Mouse (Mus musculus) ES-E14 (cell line): ENCODE data around the gene Lmtk2. TPM values are rescaled to one million over a fixed set of nuclear protein-coding genes. Genes with fewer than 3 reads are reported as not detected.

Source experiments
- DNase-seq: peaks from one replicate; pipeline ENCODE4 v3.0.0-alpha.2; 2013; ENCODE audit warnings: low read depth, low spot score
- H3K27ac ChIP-seq: 2 replicates; pipeline ENCODE4 v1.5.1; 2012; ENCODE audit warnings: low read depth, mild to moderate bottlenecking, low read length, moderate library complexity, mixed read lengths; ENCODE audit not compliant: poor library complexity, insufficient read depth, severe bottlenecking
- H3K36me3 ChIP-seq: 2 replicates; pipeline ENCODE4 v1.6.1; 2012; ENCODE audit warnings: mild to moderate bottlenecking, low read length, moderate library complexity, mixed read lengths; ENCODE audit not compliant: control insufficient read depth, poor library complexity, insufficient read depth, severe bottlenecking
- H3K4me1 ChIP-seq, 2 experiments: fragments of 150-350 bp in 1 of 2; sonication (generic) in 1 of 2; 2 replicates each; pipeline ENCODE4 v1.6.1; 2012; ENCODE audit warnings: low read length in 2 of 2, mild to moderate bottlenecking in 1 of 2, mixed read lengths in 1 of 2; ENCODE audit not compliant: control insufficient read depth in 2 of 2, insufficient read depth in 2 of 2, poor library complexity in 1 of 2
- H3K4me3 ChIP-seq, 2 experiments: fragments of 150-350 bp in 1 of 2; sonication (generic) in 1 of 2; 2 replicates each; pipeline ENCODE4 v1.5.1; 2012; ENCODE audit warnings: low read length in 2 of 2, low read depth in 1 of 2, mild to moderate bottlenecking in 1 of 2, mixed read lengths in 1 of 2; ENCODE audit not compliant: insufficient read depth in 1 of 2, poor library complexity in 1 of 2, severe bottlenecking in 1 of 2
- H3K9ac ChIP-seq: 2 replicates; pipeline ENCODE4 v1.6.1; 2012; ENCODE audit warnings: low read depth, mild to moderate bottlenecking, low read length, mixed read lengths; ENCODE audit not compliant: poor library complexity, insufficient read depth, severe bottlenecking
- H3K9me3 ChIP-seq: fragments of 150-350 bp; sonication (generic); 2 replicates; pipeline ENCODE4 v1.6.1; 2012; ENCODE audit warnings: low read depth, mild to moderate bottlenecking, low read length; ENCODE audit not compliant: control insufficient read depth, insufficient read depth
- CHD2 ChIP-seq: IDR thresholded peaks from 2 replicates; pipeline ENCODE4 v1.6.1; 2014; ENCODE audit warnings: mild to moderate bottlenecking, low read depth, low read length, inconsistent platforms
- HCFC1 ChIP-seq: IDR thresholded peaks from 2 replicates; pipeline ENCODE4 v1.6.1; 2012; ENCODE audit warnings: low read length, inconsistent platforms, borderline replicate concordance; ENCODE audit not compliant: insufficient read depth
- MAFK ChIP-seq: IDR thresholded peaks from 2 replicates; pipeline ENCODE4 v1.6.1; 2014; ENCODE audit warnings: mild to moderate bottlenecking, low read depth, low read length, inconsistent platforms; ENCODE audit not compliant: insufficient read depth
- ZC3H11A ChIP-seq: IDR thresholded peaks from 2 replicates; pipeline ENCODE4 v1.6.1; 2012; ENCODE audit warnings: low read depth, mild to moderate bottlenecking, inconsistent platforms, low read length, borderline replicate concordance
- ZNF384 ChIP-seq: IDR thresholded peaks from 2 replicates; pipeline ENCODE4 v1.6.1; 2012; ENCODE audit warnings: low read depth, low read length, inconsistent platforms
- in situ Hi-C, 2 experiments: fragments of 600-800 bp; cut with MboI; formaldehyde crosslinking; loops; one replicate each; pipeline ENCODE4 v1.15.1; 2025; ENCODE audit warnings: low sequenced_read_pairs in 2 of 2, inconsistent platforms in 1 of 2; ENCODE audit not compliant: unreplicated experiment in 2 of 2
- total RNA-seq: library from RNA; depleted of rRNA; stranded (reverse); fragments of 300-350 nt; gene quantifications from 2 replicates; pipeline ENCODE4 v1.2.3, GENCODE M21; 2012

Gene Lmtk2
- total RNA-seq, 1 experiment: 61.2 TPM

GRCm38 (mm10) chr5:144181249-144181648 lies 81.0 kb downstream of the Lmtk2 start:
- TF ChIP-seq ZC3H11A: no peak
- no peak for TF ChIP-seq HCFC1
- no peak for TF ChIP-seq CHD2
- no peak for TF ChIP-seq MAFK
- TF ChIP-seq ZNF384: no peak
- Histone ChIP-seq H3K9me3 (no peaks in the 10 kb centered on the region), H3K4me3 (no peak overlapping the region), H3K9ac (no peak overlapping the region), H3K4me1 (peaks cover 2 to 34% of the 10 kb centered on the region in 2 experiments), H3K36me3 (peaks cover 26% of the 10 kb centered on the region; the same call in 1 of the 2 replicates), H3K27ac (no peak overlapping the region)
- in situ Hi-C loops: no loop called here
- DNase-seq: no peak

DNA sequence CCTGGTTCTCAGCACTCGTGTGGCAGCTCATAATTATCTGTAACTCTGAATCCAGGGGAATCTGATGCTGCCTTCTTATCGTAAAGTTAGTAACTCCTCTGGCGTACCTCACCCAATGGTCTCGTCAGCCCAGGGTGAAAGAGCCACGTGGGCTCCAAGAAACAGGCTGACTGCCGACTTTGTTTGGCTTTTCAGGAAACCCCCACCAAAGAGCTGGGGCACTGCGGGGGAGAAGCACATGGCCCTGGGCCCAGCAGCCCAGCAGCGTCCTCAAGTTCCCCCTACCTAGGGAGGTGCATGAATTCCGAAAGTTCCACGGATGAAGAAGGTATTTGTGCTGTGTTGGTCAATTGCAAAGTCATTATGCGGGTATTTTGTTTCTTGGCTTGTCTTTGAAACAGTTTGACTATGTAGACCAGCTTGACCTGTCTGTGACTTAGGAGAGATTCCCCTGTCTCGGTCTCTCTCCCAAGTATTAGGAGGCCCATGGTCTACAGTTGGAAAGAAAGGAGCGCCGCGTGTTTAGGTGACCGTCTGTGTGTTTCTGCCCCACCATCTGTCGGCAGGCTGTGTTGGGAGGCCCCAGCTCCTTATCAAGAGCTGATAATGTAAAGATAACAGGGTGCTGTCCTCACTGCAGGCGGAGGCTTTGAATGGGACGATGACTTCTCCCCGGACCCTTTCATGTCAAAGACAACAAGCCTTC lies 82.5 kb downstream of the Lmtk2 start:
- peaks cover 2 to 34% of the 10 kb centered on the region in 2 experiments for H3K4me1 ChIP-seq
- in situ Hi-C loops: no loop called here
- H3K9me3 ChIP-seq: no peaks in the 10 kb centered on the region
- H3K36me3 ChIP-seq: peaks cover 30% of the 10 kb centered on the region
- no peak for DNase-seq
- peak overlapping the region in 1 of 2 experiments; percentile 51; a peak in 2 of 4 replicates for H3K4me3 ChIP-seq
- peak overlapping the region; percentile 69 for H3K27ac ChIP-seq
- TF ChIP-seq ZC3H11A (no peak), MAFK (no peak), ZNF384 (no peak), CHD2 (no peak), HCFC1 (no peak)
- peak overlapping the region; percentile 69; the same call in 1 of the 2 replicates for H3K9ac ChIP-seq

GRCm38 (mm10) chr5:144183248-144183559 lies 83.0 kb downstream of the Lmtk2 start:
- Histone ChIP-seq H3K27ac (peak overlapping the region; percentile 69), H3K4me3 (peak overlapping the region in 1 of 2 experiments; percentile 51; a peak in 2 of 4 replicates), H3K9me3 (no peaks in the 10 kb centered on the region), H3K4me1 (peaks cover 2 to 30% of the 10 kb centered on the region in 2 experiments), H3K36me3 (peaks cover 32% of the 10 kb centered on the region), H3K9ac (peak overlapping the region; percentile 69; the same call in 1 of the 2 replicates)
- no peak for TF ChIP-seq MAFK
- no peak for TF ChIP-seq ZC3H11A
- no peak for TF ChIP-seq HCFC1
- TF ChIP-seq ZNF384: no peak
- no peak for TF ChIP-seq CHD2
- in situ Hi-C loops: no loop called here
- DNase-seq: no peak

DNA sequence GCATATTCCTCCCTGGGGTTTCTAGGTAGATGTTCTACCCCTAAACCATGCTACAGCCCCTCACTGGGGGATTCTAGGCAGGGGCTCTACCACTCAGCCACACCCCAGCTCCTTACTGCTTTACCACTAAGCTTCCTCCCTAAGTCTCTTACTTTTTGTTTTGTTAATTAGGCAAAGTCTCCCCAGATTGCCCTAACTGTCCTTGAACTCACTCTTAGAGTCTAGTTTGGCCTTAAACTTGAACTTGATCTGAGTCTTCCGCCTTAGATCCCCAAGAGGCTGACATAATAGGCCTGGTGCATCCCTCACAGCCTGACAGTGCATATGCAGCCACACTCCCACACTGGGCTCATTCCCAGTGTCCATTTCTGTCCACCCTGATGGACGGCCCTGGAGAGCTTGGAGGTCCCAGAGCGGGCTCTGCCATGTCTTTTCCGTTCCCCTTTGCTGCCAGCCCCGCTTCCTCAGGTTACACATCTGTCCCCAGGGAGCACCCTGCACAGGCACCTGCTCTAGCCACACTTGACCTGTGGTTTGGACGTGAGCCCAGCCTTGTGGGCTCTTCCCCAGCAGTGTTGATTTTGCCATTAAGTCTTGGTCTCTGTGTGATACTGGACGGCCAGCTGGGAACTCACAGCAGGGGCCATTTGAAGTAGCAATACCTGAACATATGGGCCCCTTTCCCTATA lies 83.6 kb downstream of the Lmtk2 start:
- in situ Hi-C loops: no loop called here
- H3K36me3 ChIP-seq: peaks cover 30% of the 10 kb centered on the region
- no peaks in the 10 kb centered on the region for H3K9me3 ChIP-seq
- DNase-seq: no peak
- H3K27ac ChIP-seq: peak overlapping the region; percentile 69
- no peak for TF ChIP-seq ZC3H11A
- TF ChIP-seq CHD2: no peak
- TF ChIP-seq HCFC1: no peak
- TF ChIP-seq MAFK: no peak
- TF ChIP-seq ZNF384: no peak
- peaks cover 2 to 34% of the 10 kb centered on the region in 2 experiments for H3K4me1 ChIP-seq
- H3K4me3 ChIP-seq: peak overlapping the region in 1 of 2 experiments; percentile 51; a peak in 2 of 4 replicates
- H3K9ac ChIP-seq: 0 out of 2 replicates have a peak overlapping the region, but pooled peaks have one; percentile 28
